Mouse (Mus musculus) lung, postnatal 36 days (tissue): Measurements from ENCODE around the gene Fhit.

ENCODE experiments used
- DNase-seq: peaks from one replicate; pipeline ENCODE4 v3.0.0; 2022; ENCODE audit warnings: mixed read lengths

Gene Fhit

DNA sequence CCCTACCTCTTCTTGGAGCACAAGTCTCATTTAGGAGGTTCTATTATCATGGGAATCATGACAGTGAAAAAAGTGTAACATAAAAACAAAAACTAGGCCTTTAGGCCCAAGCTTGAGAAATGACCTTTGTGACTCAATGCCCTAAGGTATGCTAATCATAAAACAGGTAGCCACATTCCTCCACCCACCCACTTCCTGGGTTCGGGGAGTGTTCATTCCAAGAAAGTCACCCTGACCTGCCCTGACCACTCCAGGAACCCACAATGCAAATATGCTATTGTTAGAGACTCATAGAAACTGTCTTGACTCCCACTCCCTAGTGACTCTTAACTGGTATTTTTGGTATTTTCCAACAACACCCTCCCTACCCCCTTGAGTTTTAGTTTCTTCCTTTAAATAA is 1492.1 kb downstream of the Fhit start:
- no peak for DNase-seq

DNA sequence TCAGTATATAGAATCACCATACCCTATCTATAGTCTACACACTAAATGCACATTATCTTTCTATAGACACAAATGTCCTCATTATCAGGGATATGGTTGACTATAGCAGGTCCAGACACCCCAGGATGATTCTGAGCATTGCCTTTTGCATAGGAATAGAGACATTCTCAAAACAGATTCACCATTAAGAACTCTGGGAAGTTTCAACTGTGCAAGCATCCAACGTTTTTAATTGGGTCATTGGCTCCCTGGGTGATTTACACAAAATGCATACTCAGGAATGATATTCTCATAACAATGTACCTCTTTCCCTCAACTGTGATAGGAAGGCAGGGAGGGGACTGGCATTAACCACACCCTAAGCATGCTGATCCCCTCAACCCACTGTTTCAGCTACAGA is 1503.4 kb downstream of the Fhit start:
- DNase-seq = no peak

DNA sequence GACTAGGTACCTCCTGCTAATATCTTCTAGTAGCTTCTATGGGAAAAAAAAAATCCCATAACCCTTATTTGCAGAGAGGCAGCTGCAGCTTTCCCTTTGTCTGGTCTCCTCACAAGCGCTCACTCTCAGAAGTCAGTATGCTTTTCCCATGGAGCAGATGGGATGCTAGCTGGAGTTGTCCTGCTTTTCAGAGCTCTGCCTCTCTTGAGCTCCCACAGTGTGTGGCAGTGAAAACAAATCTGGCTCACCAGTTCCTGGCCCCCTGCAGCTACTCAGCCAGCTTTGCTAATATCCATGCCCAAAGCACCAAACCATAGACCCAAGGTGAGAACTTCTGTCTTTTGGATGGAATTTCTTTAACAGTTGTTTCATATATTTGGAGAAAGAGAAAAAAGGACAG is 1510.4 kb downstream of the Fhit start:
- no peak for DNase-seq

DNA sequence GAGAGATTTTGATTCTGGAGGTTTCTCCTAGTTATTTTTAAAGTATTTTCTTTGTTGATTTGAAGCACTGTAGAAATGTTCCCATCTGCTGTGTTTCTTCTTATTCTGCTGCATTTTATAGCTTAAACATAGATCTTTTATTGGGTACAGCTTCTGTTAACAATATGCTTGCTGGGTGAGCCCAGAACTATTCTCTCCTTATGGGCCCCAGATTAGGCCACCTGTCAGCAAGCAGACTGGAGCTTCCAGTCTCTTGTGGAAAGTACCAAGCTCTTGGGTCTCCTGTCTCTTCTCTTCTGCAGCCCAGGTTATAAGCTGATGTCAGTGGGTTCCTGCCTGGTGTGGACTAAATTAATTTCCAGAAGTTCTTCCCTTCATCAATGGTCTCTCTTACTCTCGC is 1513.4 kb downstream of the Fhit start:
- no peak for DNase-seq

DNA sequence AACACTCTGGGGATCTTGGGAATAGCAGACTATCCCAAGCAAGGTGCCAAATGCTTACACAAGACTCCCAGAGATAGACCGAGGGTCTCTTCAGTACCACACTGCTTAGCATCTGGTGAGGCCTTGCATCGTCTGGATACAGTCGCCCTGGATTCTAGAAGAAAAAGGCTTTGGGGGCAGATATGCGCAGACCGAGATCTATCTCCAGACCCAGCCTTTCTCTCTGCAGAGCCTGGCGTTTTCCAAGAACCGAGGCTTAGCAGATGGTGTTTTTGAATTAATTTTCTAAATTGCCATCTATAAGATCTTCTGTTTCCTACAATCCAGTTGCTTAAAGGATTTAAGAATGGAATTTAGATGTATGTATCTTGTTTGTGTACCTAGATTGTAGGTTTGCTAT is 1515.6 kb downstream of the Fhit start:
- DNase-seq = no peak

DNA sequence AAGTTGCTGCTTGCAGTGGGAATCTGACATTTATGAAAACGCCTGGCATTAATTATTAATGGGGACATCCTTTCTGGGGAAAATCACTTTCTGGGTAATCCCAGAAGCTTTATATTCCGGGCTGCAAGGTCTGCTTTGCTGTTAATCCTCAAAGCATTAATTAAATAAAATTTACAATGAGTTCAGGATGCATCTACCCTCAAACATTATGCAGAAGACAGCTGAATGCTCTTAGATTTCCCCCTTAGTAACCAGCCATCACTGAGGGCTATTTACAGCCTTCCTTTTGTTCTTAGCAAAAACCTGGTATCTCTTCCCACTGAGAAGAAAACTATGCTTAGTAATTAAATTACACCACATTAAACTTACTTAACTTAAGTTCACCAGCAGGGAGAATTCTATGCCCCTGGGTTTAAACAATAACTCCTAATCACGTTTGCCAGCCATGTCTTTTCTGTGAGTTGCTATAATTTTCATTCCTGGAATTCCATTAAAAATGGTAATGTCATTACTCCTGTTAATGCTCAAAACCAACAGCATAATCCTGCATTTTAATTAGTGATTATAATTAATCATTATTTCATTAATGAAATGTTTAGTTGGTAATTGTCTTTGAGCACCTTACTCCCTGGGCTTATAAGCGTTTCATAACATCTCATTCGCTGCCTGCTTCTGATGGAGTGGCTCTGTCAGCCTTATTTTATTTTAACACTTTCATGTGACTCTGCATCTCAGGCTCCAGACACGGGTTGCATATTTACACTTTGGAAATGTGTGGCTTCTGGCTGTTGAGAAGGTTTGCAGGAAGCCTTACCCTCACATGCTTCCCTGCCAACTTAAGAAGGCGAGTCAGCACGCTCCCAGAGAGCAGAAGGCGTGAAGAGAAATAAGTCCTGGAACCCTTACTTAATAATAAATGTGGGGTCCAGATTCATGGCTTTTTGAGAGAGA is 1517.3 kb downstream of the Fhit start:
- no peak for DNase-seq

DNA sequence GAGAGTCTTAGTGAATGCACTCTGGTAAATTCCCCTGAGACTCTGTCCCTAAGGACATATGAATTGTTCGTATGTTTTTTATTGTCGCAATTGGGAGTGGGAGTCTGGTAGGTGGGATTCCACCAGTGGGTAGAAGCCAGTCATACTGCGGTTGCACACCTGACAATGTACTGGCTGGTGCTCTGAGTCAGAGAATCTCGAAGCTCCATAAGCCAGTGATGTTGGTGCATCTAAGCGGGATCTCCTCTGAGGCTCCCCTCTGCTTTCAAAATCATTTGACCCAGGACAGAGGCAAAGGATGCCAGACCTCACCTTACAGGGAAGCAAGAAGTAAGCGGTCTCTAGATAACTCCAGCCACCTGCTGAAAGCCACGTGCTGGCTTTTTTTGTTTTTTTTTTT is 1518.1 kb downstream of the Fhit start:
- DNase-seq = no peak

DNA sequence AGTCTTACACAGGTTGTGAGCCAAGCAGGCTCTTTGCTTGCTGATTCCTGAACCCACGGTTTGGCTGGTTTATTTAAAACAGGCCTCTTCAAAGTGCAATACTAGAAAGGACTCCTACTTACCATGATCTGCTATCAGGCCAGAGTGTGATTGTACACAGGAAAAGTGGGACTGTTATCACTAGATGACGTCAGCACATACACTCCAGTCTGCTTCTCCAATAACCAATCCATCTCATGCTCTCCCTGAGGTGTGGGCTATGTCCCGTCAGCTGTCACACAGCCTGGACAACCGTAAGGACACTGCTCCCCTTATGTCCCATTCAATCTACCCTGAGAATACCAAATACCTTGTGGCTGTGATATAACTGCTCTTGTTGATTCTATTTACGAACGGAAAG is 1519.2 kb downstream of the Fhit start:
- no peak for DNase-seq

DNA sequence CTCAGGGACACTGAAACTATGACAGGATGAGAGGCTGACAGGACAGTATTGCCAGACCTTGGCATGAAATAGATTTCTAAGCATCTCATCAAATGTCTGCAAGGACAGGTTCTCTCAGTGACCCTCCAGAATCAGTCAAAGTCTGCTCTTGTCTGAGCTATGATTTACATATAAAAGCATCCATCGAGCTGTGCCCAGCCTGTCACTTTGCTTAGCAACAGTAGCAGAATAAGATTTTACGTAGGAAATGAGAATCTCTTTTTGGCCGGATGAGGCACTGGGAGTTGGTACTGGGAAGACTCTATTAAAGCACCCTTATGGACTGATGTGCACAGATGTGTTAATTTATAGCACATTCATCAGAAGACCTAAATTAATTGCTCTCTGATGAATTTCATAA is 1519.8 kb downstream of the Fhit start:
- DNase-seq = no peak

DNA sequence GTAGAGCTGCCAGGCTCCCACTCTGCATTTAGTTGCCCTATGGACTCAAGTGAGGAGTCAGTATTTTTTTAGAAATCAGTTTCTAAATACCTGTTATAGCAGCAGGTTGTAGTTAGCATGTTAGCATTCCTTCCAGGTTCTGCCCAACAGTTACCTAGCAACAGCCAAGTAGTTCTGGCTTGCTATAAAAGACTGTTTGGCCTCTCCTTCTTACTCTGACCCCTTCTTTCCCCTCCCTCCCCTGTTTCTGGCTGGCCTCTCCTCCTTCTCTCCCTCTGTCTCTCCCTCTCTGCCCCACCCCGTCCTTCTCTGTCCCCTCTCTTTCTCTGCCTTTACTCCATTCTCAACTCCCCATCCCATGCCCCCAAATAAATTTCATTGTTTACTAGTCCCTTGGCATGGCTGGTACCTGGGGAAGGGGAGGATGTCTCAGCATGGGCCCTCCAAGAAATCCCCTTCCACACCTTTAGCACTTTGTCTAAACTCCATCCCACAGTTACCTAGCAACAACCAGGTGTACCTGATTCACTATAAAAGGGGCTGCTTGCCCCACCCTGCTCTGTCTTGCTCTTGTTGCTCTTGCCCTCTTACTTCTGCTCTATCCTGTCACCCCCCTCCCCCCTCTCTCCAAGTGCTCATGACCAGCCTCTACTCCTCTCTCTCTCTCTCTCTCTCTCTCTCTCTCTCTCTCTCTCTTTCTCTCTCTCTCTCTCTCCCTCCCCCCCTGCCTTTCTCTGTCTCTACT is 1527.4 kb downstream of the Fhit start:
- peak; percentile 1 for DNase-seq

DNA sequence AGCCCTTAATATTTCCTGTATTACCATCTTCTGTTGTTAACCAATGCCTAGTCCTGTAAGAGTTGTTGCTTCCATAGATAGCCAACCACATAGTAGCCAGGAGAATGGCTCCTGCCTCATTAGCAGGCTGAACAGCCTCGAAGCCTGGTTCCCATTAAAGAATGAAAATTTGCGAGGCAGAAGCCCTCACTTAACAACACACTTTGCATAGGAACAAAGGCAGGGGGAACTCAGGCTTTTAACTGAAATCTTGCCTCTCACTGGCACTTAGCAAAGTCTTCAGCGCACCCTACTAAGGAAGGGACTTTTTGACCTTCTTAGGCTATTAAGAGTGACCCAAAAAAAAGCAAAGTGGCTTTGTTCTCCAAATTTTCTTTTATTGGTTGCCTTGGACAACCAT is 1529.3 kb downstream of the Fhit start:
- no peak for DNase-seq

DNA sequence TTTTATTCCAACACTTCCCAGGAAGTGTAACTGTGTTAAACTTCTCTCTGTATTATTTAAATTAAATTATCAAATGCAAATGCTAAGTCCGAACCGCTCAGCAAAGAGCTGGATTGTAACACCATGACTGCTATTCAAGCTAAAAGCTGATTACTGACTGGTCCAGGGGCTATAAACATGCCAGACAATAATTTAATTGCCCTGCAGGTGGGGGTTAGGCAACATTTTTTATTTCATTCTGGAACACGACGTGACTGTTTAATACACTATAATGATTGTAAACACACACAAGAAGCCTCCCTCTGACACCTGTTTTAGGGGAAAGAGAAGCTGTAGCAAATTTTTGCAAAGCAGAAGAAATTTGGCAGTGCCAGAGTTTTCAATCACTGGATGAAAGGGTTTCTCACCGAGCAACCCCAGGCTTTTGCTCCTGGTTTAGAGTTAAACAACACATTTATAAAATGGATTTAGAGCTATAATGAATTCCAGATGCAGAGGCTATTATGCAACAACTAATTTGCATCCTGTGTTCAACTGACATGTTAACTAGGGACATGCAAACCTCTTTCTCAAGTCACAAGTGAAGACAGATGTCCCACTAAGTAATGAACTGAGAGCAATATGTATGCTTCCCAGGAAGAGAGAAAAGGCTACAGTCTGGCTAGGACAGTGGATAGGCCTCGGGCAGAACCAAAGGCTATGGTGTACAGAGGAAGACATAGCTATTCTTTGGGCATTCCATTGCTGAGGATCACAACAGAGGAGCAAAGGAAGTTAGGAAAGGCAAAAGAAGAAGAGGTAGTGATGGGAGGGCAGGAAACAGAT is 1538.4 kb downstream of the Fhit start:
- no peak for DNase-seq

DNA sequence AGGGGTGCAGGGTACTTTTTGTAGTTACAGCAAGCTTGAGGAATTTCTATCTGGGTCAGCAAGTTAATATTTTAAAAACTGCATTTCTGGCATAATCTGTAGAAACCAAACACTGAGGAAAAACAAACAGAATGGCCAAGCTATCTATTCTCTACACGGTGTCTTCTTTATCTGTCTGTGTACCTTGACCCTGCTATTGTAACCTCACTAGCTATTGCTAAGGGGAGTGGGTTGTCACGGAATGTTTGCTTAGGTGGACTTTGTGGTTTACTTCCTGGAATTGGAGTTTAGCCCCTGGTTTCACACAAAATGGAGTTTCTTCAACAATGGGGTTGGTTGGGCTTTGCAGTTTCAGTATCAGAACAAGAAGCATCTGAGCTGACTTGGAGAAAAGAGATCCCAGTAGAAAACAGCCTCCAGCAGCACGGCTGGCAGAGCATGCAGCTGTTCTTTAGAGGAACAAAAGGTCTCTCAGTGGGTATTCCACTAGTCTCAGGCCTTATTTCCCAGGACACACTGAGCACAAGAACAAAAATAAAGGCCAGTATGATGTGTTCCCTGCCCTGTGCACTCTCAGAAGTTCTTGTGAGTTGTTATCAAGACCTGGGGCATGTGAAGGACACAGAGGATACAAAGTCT is 1540.8 kb downstream of the Fhit start:
- no peak for DNase-seq

DNA sequence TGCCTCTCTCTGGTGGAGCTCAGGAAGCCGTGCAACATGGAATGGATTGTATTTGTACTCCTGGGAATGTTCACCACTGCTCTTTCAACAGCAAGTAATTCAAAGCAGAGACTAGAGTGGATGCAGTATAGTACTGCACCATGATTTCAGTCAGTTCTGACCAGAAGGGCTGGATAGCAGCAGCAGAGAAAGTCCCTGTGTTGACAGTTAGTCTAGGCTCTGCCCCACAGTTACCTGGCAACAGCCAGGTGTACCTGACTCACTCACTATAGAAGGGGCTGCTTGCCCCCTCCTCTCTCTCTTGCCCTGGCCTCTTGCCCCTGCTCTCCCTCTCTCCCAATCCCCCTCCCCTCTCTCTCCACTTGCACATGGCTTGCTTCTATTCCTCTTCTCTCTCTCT is 1542.0 kb downstream of the Fhit start:
- no peak for DNase-seq

DNA sequence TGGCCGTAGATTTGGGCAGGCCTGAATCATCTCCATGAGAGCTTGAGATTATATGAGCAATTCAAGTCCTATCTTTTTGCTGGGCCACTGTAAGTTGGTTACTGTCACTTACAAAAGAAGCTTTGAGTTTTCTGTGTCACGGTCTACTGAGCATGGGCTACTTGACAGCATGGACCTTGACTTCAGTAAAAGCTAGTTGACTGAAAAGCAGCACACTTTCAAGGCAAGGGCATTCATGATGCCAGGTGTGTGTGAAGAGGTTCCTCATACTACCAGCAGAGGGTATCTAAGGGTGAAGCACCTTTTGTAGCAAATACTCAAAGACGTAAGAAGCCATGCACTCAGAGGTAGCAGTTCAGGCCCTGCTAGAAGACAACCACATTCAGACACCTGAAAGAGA is 1548.7 kb downstream of the Fhit start:
- DNase-seq = no peak

DNA sequence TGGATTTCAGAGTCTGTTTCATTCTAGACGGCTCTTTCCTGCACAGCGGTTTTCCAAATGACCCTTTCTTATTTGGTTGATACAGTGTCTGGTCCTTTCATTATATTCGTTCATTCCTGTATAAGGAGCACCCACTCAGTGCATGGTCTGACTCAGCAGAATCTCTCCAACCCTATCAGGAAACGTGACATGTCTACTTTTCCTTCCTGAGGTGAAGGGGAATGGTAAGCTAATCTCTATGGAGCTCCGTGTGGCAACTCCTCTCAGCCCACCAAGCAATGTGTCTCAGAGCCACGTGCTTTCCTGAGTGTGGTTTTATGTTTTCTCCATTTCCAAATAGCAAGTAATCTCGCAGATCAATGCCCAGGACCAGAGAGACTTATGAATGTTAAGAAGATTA is 1552.7 kb downstream of the Fhit start:
- no peak for DNase-seq

DNA sequence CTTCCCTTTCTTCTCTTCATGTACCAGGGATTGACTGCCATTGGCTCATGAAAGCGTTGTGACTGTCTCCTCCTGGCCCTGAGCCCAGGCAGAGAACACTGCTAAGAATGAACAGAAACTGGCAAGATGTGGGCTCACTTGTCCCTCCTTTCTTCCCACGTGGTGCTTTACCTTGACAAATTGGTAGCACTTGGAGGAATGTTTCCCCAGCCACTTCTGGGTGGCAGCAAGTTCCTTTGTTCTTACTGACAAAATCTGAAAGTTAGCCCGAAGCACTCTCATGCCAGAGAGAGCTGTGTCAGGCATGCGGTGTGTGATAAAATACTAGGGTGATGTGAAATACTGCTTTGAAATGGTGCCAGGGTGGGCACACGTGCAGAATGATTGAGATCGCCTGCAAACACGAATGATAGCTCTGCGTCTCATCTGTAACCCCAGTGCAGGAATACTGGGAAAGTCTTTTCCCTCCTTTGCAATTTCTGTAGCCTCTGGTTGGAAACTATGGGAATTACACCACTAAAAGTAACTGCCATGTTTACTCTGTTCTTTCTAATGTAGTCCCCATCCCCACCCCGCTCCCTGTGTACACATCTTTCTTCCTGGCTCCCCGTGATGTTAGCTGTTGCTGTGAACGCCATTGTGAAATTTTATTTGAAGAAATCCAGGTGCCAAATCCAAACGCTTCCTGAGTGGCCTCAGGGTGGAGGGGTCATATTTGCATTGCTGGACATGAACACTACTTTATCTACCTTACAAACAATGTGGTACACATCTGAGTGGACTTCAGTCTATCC is 1555.1 kb downstream of the Fhit start:
- DNase-seq = peak; percentile 15

DNA sequence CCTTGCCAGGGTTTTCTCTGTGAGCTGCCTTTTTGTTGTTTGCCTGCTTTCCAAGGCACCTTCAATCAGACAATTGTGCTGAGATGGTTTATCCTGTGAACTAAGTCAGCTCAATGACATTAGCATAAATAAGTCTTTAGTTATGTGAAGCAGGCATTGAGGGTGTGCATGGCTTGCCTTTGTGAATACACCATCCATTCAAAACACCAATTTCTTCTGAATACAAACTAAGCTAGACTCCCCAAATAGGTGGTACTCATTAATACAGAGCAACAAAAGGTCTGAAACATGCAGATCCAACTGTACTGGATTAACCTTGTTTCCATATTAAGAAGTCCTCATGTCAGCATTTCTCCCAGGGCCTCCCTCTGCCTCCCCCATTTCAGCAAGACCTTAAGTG is 1561.6 kb downstream of the Fhit start:
- no peak for DNase-seq

DNA sequence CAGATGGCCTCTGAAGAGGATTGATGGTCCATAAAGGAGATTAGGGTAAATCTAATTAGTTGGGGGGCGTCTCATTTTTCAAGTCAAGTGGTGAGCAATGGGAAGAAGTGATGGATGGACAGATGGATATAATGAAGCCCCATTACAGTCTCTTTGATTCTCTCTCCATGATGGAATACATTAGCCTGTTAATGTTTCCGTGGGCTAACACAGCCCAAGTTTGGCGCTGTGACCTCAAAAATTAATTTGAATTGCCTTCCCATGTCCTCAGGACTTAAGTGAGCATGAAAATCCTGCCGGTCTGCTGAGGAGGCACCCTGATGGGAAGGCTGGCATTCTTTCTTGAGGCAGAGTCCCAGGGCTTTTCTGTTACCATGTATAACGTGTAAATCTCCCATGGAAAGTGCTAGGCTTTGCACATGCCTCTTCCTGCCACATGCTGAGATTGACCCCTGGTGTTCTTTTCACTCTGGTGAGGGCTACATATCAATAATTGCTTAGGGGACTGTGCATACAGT is 1564.3 kb downstream of the Fhit start:
- no peak for DNase-seq

DNA sequence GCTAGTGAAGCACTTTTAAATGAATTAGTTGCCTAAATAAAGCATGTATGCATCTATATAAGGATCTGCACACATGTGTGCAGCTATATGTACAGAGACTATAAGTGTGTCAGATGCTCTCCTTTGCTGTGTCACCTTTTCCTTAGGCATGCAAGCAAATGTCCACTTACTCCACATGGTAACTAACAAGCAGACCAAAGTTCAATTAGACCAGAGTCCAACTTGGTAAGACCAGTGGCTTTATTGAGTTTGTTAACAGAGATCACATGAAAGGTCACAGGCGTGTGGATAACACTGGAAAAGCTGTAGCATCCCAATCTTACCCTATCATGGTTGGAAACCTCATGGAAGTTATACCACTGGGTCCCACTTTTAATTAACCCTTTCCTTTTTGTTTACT is 1572.7 kb downstream of the Fhit start:
- DNase-seq = no peak

DNA sequence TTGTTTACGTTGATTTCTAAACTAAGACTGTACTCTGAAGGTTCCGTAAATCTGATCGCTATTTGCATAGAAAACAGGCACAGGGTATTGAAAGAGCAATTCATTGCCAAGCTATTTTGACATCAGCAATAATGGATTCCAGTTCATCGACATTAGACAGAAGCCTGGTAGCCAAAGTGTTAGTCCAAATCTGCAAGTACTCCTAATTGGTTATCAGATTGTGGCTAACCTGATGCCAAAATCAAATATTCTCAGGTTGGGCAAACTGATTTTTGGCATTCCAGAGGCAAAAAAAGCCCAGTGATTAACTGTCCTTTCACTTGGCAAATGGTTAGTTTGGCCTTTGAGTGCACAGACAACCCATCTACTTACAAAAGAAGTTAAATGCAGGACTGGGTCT is 1573.9 kb downstream of the Fhit start:
- DNase-seq = no peak
